Mouse (Mus musculus): ENCODE results near the gene Crk. TPM values are rescaled to one million over a fixed set of nuclear protein-coding genes. Genes with fewer than 3 reads are reported as not detected.

Gene Crk
- polyA plus RNA-seq, 1 experiment from 2014 or later, result 52.3 TPM

DNA sequence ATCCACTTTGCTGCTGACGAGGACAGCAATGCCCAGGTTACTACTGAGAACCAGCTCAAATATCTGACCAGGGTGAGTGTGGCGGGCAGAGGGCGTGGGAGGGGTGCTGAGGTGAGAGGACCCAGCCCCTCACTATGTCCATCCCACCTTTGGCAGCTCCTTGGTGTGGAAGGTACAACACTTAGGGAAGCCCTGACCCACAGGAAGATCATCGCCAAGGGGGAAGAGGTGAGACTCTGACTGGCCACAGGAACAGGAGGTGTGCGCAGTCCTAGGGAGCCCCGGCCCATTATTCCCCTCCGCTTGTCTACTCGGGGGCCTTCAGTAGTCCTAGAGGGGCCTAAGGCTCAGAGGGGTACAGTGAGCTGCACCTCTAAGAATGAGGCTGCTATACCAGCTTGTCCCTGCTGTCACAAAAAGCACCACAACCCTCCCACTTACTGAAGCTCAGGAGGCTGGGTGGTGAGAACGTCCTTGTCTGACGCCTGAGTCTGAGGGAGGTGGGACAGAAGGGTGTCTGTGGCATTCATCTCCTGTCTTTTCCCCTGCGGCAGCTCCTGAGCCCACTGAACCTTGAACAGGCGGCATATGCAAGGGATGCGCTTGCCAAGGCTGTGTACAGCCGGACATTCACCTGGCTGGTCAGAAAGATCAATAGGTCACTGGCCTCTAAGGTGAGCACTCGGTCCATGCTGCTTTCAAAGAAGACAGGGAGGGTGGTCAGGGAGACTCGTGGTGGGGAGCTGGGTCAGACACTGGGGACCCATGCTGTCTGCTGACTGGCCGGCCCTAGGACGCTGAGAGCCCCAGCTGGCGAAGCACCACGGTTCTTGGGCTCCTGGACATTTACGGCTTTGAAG lies 17.9 kb upstream of the Crk start:
- WGBS (ENCODE audit: missing documents), result 96% methylated on average over 21 of the region's 21 CpGs
- Histone ChIP-seq H3K4me3 (ENCODE audit: inconsistent target) (no peak overlapping the region), H3K27ac (no peak overlapping the region), H3K36me3 (ENCODE audit: inconsistent target) (peaks cover 77% of the 10 kb centered on the region), H3K79me2 (ENCODE audit: inconsistent target) (peaks cover 63% of the 10 kb centered on the region)

DNA sequence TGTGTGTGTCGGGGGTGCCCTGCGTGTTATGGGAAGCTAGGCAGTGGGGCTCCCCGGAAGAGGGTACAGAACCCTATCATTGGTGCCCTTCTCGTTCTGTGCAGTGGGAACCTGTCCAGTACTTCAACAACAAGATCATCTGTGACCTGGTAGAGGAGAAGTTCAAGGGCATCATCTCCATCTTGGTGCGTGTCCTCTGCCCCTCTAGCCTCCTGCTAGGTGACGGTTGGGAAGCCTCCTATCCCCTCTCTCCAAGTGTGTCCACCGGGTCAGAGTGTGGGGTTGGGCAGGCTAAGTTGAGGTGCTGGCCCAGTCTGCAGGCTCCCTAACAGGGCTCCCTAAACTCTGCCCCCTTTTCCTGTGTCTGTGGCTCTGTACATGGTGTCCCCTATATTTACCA lies 16.9 kb upstream of the Crk start:
- 93% methylated on average over 7 of the region's 7 CpGs for WGBS (ENCODE audit: missing documents)
- Histone ChIP-seq H3K36me3 (ENCODE audit: inconsistent target) (peaks cover 87% of the 10 kb centered on the region), H3K27ac (no peak overlapping the region), H3K79me2 (ENCODE audit: inconsistent target) (peaks cover 53% of the 10 kb centered on the region), H3K4me3 (ENCODE audit: inconsistent target) (no peak overlapping the region)

DNA sequence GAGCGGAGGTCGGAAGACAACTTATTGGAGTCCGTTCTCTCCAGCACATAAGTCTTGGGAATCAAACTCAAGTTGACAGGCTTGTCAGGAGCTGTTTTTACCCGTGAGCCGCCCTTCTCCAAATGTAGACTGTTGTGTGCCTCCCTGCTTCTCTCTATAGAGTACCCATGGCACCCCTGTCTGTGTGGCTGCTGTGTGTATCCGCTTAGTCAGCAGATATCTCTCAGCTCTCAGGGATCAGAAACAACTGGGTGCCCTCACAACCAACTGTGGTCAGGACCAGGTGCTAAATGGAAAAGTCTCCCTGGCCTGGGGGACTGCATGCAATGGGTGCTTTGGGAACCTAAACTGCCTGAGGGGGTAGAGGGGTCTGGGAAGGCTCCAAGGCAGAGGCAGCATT lies 12.8 kb upstream of the Crk start:
- 95% methylated on average over 6 of the region's 6 CpGs for WGBS (ENCODE audit: missing documents)
- Histone ChIP-seq H3K79me2 (ENCODE audit: inconsistent target) (peaks cover 14% of the 10 kb centered on the region; the same call in 1 of the 2 replicates), H3K36me3 (ENCODE audit: inconsistent target) (peaks cover 90% of the 10 kb centered on the region)

DNA sequence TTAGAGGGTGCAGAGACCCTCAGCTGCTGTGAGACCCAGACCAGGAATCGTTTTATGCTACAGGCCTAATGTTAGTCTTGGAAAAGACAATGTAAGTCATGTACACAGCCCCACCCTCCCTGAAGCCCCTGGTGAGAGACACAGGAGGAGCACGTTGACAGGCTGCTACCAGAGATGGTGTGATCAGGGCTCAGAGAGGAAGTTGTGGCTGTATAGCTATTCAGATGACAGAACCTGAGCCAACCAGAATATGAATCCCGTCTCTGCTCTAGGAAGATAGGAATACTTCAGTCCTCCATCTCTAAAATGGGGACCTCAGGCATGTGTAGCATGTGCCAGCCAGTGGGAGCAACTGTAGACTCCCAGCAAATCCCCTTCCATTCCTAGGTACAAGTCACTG lies 10.4 kb upstream of the Crk start:
- Histone ChIP-seq H3K4me3 (ENCODE audit: inconsistent target) (no peak overlapping the region), H3K36me3 (ENCODE audit: inconsistent target) (peaks cover 92% of the 10 kb centered on the region), H3K79me2 (ENCODE audit: inconsistent target) (no peaks in the 10 kb centered on the region; the same call in 1 of the 2 replicates), H3K27ac (no peak overlapping the region)
- WGBS (ENCODE audit: missing documents), result 45% methylated on average over 3 of the region's 3 CpGs

More for the DNA sequence above, 12.8 kb upstream of the Crk start:
- Histone ChIP-seq H3K27ac (no peak overlapping the region), H3K4me3 (ENCODE audit: inconsistent target) (no peak overlapping the region)

DNA sequence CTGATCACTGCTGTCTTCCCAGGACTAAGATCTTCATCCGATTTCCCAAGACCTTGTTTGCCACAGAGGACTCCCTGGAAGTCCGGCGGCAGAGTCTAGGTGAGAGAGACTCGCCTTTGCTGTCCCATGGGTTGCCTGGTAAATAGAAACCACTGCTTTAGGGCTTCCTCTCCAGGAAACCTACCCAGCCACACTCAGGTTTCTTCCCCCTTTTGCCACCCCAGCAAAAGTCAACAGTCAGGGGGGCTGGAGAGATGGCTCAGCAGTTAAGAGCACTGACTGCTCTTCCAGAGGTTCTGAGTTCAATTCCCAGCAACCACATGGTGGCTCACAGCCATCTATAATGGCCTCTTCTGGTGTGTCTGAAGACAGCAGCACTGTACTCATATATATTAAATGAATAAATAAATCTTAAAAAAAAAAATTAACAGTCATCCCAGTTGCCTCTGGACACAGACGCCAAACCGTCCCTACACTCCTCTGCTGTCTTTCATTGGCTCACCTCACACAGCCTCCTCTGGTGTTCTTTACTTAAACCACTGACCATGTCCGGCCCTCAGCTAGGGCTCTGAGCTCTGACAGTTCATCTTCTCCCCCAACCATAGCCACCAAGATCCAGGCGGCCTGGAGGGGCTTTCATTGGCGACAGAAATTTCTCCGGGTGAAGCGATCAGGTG lies 9.7 kb upstream of the Crk start:
- no peaks in the 10 kb centered on the region; the same call in 1 of the 2 replicates for H3K79me2 ChIP-seq (ENCODE audit: inconsistent target)
- WGBS (ENCODE audit: missing documents), result 71% methylated on average over 11 of the region's 11 CpGs
- H3K36me3 ChIP-seq (ENCODE audit: inconsistent target), result peaks cover 85% of the 10 kb centered on the region
- no peak overlapping the region for H3K4me3 ChIP-seq (ENCODE audit: inconsistent target)
- no peak overlapping the region for H3K27ac ChIP-seq

DNA sequence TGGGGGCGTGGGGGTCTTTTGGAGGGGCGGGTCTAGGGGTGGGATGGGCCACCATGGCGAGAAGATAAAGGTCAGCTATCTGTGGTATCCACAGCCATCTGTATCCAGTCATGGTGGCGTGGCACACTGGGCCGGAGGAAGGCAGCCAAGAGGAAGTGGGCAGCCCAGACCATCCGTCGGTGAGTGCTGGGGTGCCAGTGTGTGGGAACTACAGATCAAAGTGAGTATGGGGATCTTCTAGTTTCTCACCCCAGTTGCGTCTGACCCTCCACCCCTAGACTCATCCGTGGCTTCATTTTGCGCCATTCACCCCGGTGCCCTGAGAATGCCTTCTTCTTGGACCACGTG lies 9.2 kb upstream of the Crk start:
- no peak overlapping the region for H3K4me3 ChIP-seq (ENCODE audit: inconsistent target)
- no peaks in the 10 kb centered on the region; the same call in 1 of the 2 replicates for H3K79me2 ChIP-seq (ENCODE audit: inconsistent target)
- 45% methylated on average over 12 of the region's 12 CpGs for WGBS (ENCODE audit: missing documents)
- H3K27ac ChIP-seq, result no peak overlapping the region
- peaks cover 82% of the 10 kb centered on the region for H3K36me3 ChIP-seq (ENCODE audit: inconsistent target)

DNA sequence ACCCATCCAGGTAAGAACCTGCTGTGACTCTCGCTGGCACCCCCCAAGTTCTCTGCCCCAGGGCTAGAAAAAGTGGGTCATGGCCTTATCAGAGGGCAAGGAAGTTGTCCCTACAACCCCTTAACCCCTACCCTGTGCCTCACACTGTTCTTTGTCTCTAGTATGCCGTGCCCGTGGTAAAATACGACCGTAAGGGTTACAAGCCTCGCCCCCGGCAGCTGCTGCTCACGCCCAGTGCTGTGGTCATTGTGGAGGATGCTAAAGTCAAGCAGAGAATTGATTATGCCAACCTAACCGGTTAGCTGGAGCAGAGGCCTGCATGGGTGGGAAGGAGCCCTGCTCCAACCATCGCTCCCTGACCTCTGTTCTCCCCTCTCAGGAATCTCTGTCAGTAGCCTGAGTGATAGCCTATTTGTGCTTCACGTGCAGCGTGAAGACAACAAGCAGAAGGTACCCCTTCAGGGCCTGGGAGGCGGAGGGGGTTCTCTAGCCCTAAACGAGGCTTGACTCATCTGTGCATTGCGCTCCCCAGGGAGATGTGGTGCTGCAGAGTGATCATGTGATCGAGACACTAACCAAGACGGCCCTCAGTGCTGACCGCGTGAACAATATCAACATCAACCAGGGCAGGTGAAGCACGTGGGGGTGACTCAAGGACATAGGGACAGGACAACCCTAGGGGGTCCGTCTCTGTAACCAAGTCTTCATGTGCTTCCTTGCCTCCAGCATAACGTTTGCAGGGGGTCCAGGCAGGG lies 7.5 kb upstream of the Crk start:
- no peak overlapping the region for H3K27ac ChIP-seq
- no peaks in the 10 kb centered on the region; the same call in 1 of the 2 replicates for H3K79me2 ChIP-seq (ENCODE audit: inconsistent target)
- H3K36me3 ChIP-seq (ENCODE audit: inconsistent target), result peaks cover 65% of the 10 kb centered on the region
- WGBS (ENCODE audit: missing documents), result 94% methylated on average over 21 of the region's 22 CpGs
- H3K4me3 ChIP-seq (ENCODE audit: inconsistent target), result no peak overlapping the region

DNA sequence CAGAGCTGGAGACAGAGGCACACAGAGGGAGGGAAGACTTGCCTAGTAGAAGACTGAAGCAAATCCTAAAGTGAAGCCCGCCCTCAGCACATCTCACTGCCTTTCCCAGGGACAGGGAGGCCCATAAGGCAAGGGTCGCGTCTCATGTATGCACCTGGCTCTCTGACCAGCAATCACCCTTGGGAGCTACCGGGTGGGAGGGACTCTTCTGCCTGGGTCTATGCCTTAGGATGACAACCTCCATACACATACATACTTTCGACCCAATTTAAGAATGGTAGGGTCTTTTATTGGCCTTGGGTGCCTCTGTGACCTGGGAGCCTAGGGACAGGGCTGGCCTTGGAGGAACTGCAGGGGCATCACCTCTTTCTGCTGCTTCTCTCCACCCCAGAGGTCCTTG lies 5.6 kb upstream of the Crk start:
- Histone ChIP-seq H3K79me2 (ENCODE audit: inconsistent target) (no peaks in the 10 kb centered on the region), H3K27ac (no peak overlapping the region), H3K36me3 (ENCODE audit: inconsistent target) (peaks cover 52% of the 10 kb centered on the region), H3K4me3 (ENCODE audit: inconsistent target) (no peak overlapping the region)
- 100% methylated on average over 5 of the region's 5 CpGs for WGBS (ENCODE audit: missing documents)

DNA sequence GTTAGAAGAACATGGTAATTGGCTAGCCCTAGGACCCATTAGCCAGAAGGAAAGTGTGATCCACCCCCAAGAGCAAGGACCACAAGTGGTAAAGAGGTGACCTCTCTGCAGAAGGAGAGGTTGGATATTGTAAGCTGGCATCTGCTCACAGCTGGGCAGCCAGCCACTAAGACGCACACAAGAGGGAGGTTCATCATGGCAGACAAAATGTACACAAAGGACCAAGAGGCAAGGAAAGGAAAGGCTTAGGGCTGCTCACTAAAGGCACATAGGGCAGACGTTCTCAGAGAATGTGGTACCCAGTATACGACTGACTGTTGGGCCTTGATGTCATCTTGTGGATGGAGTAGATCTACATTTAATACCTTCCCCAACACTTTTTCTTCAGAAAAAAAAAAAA lies 4.2 kb upstream of the Crk start:
- 83% methylated on average over 1 of the region's 3 CpGs for WGBS (ENCODE audit: missing documents)
- H3K36me3 ChIP-seq (ENCODE audit: inconsistent target), result peaks cover 38% of the 10 kb centered on the region
- H3K27ac ChIP-seq, result no peak overlapping the region

DNA sequence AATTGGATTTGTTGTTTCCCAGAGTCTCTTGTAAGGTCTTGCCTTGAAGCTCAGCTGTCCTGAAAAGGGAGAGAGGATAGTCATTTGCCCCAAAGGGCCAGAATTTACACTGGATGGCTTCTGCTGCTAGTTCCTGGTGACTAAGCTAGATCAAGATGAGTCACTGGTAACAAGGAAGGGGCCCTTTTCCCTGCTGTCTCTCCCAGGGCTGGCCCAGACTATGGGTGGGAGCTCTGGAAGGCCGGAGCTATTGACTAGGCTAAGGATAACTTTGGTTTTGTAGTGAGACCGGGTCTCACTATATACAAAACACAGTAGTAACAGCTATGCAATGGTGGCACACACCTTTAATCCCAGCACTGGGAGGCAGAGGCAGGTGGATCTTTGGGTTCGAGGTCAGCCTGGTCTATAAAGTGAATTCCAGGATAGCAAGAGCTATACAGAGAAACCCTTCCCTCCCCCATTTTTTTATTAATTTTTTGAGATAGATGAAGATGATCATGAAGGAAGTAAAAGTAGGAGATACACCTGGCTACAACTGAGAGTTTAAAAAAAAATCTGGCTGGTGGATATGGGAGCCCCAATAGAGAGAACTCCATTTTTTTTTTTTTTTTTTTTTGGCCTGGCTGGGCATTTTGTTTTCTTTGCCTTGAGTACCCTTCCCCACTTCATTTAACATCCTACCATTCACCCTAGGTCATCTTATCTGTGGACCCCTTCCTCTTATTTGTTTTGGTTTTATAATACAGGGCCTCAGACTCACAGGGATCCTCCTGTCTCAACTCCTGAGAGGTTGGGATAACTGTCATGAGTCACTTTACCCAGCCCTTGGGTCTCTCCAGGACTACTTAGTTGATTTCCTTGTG lies 945 bp upstream of the Crk start:
- peak overlapping the region; percentile 32 for H3K4me3 ChIP-seq (ENCODE audit: inconsistent target)
- WGBS (ENCODE audit: missing documents), result 65% methylated on average over 3 of the region's 3 CpGs
- H3K36me3 ChIP-seq (ENCODE audit: inconsistent target), result peaks cover 13% of the 10 kb centered on the region; the same call in 1 of the 2 replicates
- H3K27ac ChIP-seq, result peak overlapping the region; percentile 68
- peaks cover 39% of the 10 kb centered on the region for H3K79me2 ChIP-seq (ENCODE audit: inconsistent target)

More for the DNA sequence above, 4.2 kb upstream of the Crk start:
- H3K4me3 ChIP-seq (ENCODE audit: inconsistent target), result no peak overlapping the region
- H3K79me2 ChIP-seq (ENCODE audit: inconsistent target), result peaks cover 6% of the 10 kb centered on the region

DNA sequence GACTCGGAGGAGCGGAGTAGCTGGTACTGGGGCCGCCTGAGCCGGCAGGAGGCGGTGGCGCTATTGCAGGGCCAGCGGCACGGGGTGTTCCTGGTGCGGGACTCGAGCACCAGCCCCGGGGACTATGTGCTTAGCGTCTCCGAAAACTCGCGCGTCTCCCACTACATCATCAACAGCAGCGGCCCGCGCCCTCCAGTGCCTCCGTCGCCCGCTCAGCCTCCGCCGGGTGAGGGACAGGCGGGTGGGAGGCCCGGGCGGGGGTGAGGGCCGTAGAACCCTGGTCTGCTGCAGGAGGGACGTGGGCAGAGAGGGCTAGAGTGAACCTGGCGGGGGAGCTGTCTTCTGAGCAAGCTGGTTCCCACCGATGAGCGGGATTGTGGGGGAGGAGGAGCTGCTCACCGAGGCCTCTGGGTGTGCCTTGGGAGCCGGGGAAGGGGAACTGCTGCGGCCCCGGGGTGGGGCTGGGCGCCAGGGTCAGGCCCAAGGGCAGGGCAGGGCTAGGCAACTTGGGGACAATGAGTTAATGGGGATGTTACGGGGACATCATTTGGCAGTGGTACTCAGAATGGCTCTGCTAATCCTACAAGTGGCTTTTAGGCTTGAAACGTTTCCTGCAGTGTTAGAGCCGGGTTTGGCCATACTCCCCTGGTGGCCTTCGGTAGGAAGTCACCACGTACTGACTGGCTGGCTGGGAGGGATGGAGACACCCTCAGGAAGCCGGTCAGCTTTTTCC lies 546 bp downstream of the Crk start:
- Histone ChIP-seq H3K27ac (peak overlapping the region; percentile 50), H3K79me2 (ENCODE audit: inconsistent target) (peaks cover 54% of the 10 kb centered on the region), H3K4me3 (ENCODE audit: inconsistent target) (peak overlapping the region; percentile 67), H3K36me3 (ENCODE audit: inconsistent target) (peaks cover 20% of the 10 kb centered on the region; the same call in 1 of the 2 replicates)
- 1% methylated on average over 38 of the region's 43 CpGs for WGBS (ENCODE audit: missing documents)

DNA sequence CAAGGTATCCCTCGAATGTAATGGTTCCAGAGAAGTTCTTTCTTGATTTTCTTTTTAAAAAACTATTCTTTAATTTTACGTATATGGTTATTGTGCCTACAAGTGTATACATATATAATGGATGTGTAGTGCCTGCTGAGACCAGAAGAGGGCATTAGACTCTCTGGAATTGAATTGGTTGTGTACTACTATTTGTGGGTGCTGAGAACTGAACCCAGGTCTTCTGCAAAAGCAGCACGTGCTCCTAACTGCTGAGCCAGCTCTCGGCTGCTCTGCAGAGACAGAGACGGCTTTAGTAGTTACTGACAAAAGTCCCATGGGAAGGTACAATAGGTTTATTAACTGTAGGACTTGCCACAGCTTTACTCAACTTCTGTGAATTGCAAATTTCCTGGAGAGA lies 5.4 kb downstream of the Crk start:
- Histone ChIP-seq H3K27ac (no peak overlapping the region), H3K4me3 (ENCODE audit: inconsistent target) (no peak overlapping the region), H3K79me2 (ENCODE audit: inconsistent target) (peaks cover 100% of the 10 kb centered on the region), H3K36me3 (ENCODE audit: inconsistent target) (peaks cover 28% of the 10 kb centered on the region; the same call in 1 of the 2 replicates)
- 100% methylated on average over 5 of the region's 5 CpGs for WGBS (ENCODE audit: missing documents)

DNA sequence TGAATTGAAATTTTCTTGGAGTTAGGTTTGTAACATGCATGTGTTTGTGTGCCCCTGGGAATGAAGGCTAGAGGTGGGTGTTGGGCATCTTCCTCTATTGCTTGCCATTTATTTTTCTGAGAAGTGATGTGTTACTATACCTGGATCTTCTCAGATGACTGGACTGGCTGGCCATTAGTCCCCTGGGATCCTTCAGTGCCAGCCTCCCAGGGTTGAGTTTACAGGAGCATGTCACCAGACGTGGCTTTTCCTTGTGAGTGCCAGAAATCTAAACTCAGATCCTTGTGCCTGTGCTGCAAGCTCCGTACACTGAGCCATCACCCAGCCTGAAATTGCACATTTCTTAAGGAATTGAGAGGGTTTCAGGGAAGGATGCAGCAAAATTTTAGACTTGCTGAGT lies 5.9 kb downstream of the Crk start:
- H3K4me3 ChIP-seq (ENCODE audit: inconsistent target), result no peak overlapping the region
- peaks cover 30% of the 10 kb centered on the region; the same call in 1 of the 2 replicates for H3K36me3 ChIP-seq (ENCODE audit: inconsistent target)
- 92% methylated on average over 2 of the region's 2 CpGs for WGBS (ENCODE audit: missing documents)
- H3K27ac ChIP-seq, result no peak overlapping the region
- H3K79me2 ChIP-seq (ENCODE audit: inconsistent target), result peaks cover 100% of the 10 kb centered on the region
